Mouse (Mus musculus): ENCODE results near the gene Olfr693. TPM values are rescaled to one million over a fixed set of nuclear protein-coding genes. Genes with fewer than 3 reads are reported as not detected.
"Not testable (repeated sequence)": the region's sequence is repeated elsewhere in the genome, so short reads cannot be mapped to it uniquely, and the experiment has no call there.

Olfr693 gene
- polyA plus RNA-seq (2015; fragmentation: Nextera tagmentation; extraction: Ambion mirVana): not detected in 2 replicates

DNA sequence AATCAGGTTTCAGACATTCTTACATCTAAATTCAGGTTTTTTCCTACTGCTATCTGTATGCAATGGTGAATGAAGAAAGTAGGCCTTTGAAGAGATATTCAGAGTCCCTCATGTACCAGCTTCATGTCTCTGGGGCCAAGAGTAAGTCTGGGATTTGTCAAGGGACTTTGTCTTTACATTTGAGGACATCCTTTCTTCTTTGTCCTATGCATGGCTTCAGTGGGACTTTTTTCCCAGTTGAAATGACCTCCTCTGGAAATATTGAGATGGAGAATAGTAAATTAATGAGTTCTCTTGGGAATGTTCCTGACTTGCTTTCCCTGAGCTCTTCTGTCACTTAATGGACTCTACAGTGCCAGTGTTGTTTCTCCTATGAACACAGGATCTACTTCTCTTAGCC is at the start of gene Olfr693:
TSS of gene Olfr693 (minus strand) at position 101 of the 400 bp plus-strand sequence.
- Histone ChIP-seq H3K36me3 (no peaks in the 10 kb centered on the region), H3K27ac (no peak within 1 kb of the TSS), H3K4me3 (replicated peaks) (no peak within 1 kb of the TSS), H3K4me1 (replicated peaks) (no peaks in the 10 kb centered on the region), H3K4me2 (replicated peaks) (no peak within 1 kb of the TSS), H3K9me3 (no peaks in the 10 kb centered on the region), H3K9ac (replicated peaks) (no peak within 1 kb of the TSS), H3K27me3 (no peaks in the 10 kb centered on the region)
- ATAC-seq: no peak

DNA sequence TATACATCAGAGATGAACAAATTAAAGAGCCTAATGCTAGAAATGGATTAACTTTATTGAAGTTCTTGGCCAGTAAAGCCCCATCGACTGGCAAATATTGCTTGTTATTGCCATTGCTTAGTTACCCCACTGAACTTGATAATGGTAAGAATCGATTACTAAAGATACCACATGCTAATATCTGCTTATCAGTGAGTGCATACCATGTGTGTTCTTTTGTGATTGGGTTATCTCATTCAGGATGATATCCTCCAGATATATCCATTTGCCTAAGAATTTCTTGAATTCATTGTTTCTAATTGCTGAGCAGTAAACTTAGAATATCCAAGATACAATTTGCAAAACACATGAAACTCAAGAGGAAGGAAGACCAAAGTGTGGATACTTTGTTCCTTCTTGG is 45.3 kb upstream of the Olfr693 start:
- not testable (repeated sequence) for H3K9ac ChIP-seq (replicated peaks); ATAC-seq; H3K4me3 ChIP-seq (replicated peaks); H3K4me1 ChIP-seq (replicated peaks); H3K27ac ChIP-seq; H3K27me3 ChIP-seq; H3K9me3 ChIP-seq; H3K36me3 ChIP-seq; H3K4me2 ChIP-seq (replicated peaks)
- 89% methylated on average over 2 of the region's 2 CpGs for WGBS

DNA sequence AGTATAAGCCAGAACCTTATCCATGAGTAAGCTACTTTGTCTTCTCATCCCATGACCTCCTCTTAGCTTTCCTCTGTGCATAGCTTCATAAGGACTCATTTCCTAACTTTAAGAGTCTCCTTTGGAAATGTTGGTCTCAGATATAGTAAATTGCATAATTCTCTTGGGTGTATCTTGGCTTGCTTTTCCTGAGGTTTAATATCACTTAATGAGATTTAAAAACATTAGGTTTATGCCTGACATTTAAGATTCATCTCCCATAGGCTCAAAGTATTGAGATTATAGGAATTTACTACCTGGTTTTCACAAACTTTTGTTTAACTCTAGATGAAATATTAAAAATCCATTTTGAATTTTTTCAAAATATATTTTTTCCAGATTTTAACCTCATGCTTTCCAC is 35.9 kb upstream of the Olfr693 start, which contains the start of gene Olfr695:
TSS of gene Olfr695 (minus strand) at position 101 of the 400 bp plus-strand sequence.
- Histone ChIP-seq H3K4me3 (replicated peaks) (no peak within 1 kb of the TSS), H3K9ac (replicated peaks) (no peak within 1 kb of the TSS), H3K9me3 (no peaks in the 10 kb centered on the region), H3K27ac (no peak within 1 kb of the TSS), H3K27me3 (no peaks in the 10 kb centered on the region), H3K4me2 (replicated peaks) (no peak within 1 kb of the TSS), H3K4me1 (replicated peaks) (no peaks in the 10 kb centered on the region), H3K36me3 (no peaks in the 10 kb centered on the region)
- no peak for ATAC-seq

DNA sequence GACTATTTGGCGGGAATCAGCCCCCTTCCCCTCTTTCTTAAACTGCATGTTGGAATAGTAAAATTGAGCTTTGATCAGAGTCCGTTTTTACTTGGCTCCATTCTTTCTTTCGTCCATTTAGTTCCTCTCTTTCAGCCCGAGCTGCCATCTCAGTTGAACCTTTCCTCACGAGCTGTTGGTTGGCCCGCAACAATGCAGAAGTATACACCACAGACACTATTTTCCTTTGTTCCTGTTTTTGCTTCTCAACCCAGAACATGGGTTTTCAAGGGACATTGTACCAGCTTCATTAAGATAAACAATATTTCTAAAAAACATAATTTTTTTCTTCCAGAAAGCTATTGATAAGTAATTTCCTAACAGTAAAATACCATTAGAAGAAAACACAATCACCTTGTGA is 31.1 kb upstream of the Olfr693 start:
- Histone ChIP-seq H3K4me1 (replicated peaks) (no peaks in the 10 kb centered on the region), H3K27me3 (no peaks in the 10 kb centered on the region), H3K4me2 (replicated peaks) (no peak overlapping the region), H3K9me3 (no peaks in the 10 kb centered on the region), H3K36me3 (no peaks in the 10 kb centered on the region), H3K9ac (replicated peaks) (no peak overlapping the region), H3K27ac (no peak overlapping the region), H3K4me3 (replicated peaks) (no peak overlapping the region)
- ATAC-seq: no peak
- 88% methylated on average over 6 of the region's 6 CpGs for WGBS

DNA sequence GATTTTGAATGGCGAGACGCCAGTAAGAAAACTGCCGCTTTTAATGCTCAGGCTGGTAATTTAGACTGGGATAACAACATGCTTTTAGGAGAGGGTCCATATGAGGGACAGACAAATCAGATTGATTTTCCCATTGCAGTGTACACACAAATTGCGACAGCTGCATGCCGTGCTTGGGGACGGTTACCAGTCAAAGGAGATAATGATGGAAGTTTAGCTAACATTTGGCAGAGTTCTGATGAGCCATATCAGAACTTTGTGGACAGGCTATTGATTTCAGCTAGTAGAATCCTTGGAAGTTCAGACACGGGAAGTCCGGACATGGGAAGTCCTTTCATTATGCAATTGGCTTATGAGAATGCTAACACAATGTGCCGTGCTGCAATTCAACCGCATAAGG is 27.3 kb upstream of the Olfr693 start:
- H3K4me2 ChIP-seq (replicated peaks); H3K36me3 ChIP-seq; H3K4me1 ChIP-seq (replicated peaks); H3K4me3 ChIP-seq (replicated peaks); H3K27ac ChIP-seq; ATAC-seq; H3K9ac ChIP-seq (replicated peaks); H3K9me3 ChIP-seq; H3K27me3 ChIP-seq: not testable (repeated sequence)
- 82% methylated on average over 10 of the region's 10 CpGs for WGBS

DNA sequence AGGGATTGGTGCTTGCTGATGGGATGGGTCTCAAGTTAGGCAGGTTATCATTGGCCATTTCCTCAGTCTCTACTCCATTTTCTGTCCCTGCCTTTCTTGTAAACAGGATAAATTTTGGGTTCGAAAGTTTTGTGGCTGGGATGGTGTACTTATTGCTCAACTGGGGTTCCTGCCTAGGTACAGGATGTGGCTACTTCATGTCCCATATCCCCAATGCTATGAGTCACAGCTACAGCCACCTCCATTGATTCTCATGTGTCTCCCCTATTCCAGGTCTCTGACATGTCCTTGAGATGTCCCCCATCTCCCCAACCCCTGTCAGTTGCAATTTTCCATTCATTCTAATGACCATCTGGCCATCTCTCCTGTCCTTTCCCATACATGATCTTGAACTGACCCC is 16.5 kb upstream of the Olfr693 start:
- Histone ChIP-seq H3K9me3 (0 out of 2 replicates have a peak, but pooled peaks cover 4% of the 10 kb centered on the region), H3K27me3 (no peaks in the 10 kb centered on the region), H3K27ac (no peak overlapping the region), H3K36me3 (no peaks in the 10 kb centered on the region), H3K4me3 (replicated peaks) (no peak overlapping the region), H3K9ac (replicated peaks) (no peak overlapping the region), H3K4me2 (replicated peaks) (no peak overlapping the region), H3K4me1 (replicated peaks) (no peaks in the 10 kb centered on the region)
- ATAC-seq: no peak
- whole genome bisulfite sequencing: 78% methylated on average over 1 of the region's 1 CpGs

DNA sequence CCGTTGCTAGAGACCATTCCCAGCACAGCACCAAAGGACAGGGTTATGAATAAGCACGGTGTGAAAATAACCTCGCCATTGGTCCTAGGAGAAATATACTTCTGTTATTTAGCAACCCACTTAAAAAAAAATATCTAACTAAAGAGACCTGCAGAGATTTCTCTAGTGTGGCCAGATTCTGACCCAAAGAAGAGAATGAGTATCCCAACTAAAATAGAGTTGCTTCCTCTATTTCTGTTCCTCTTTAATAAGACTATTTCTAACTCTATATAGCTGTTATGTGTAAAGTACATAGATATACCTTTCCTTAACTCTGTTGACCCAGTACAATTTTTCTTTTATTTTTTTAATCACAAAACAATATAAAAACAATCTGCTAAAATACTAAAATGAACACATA is 12.6 kb upstream of the Olfr693 start:
- H3K4me2 ChIP-seq (replicated peaks): no peak overlapping the region
- ATAC-seq: no peak
- H3K9ac ChIP-seq (replicated peaks): no peak overlapping the region
- no peaks in the 10 kb centered on the region for H3K36me3 ChIP-seq
- no peaks in the 10 kb centered on the region for H3K27me3 ChIP-seq
- no peak overlapping the region for H3K4me3 ChIP-seq (replicated peaks)
- 0 out of 2 replicates have a peak, but pooled peaks cover 4% of the 10 kb centered on the region for H3K9me3 ChIP-seq
- WGBS: 96% methylated on average over 3 of the region's 3 CpGs
- H3K27ac ChIP-seq: no peak overlapping the region
- H3K4me1 ChIP-seq (replicated peaks): no peaks in the 10 kb centered on the region

DNA sequence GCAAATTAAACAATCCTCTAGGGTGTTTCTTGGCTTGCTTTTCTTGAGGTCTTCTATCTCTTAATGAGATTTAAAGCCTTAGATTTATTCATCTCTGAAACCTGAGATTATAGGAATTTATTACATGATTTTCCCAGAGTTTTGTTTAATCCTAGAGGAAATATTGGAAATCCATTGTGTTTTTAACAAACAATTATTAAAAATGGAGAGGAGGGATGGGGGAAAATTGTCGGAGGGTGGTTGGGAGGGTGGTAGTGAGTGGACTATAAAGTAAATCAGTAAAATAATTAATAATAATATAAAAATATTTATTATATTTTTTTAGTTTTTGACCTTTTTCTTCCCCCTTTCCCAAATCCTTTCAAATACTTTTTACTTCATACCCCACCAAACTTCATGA is 11.3 kb upstream of the Olfr693 start, which contains the start of gene Olfr694:
TSS of gene Olfr694 (minus strand) at position 101 of the 400 bp plus-strand sequence.
- Histone ChIP-seq H3K27ac (no peak within 1 kb of the TSS), H3K4me2 (replicated peaks) (no peak within 1 kb of the TSS), H3K27me3 (no peaks in the 10 kb centered on the region), H3K36me3 (no peaks in the 10 kb centered on the region), H3K9me3 (0 out of 2 replicates have a peak, but pooled peaks cover 2% of the 10 kb centered on the region), H3K9ac (replicated peaks) (no peak within 1 kb of the TSS), H3K4me1 (replicated peaks) (no peaks in the 10 kb centered on the region), H3K4me3 (replicated peaks) (no peak within 1 kb of the TSS)
- WGBS: 90% methylated on average over 1 of the region's 1 CpGs
- ATAC-seq: no peak

DNA sequence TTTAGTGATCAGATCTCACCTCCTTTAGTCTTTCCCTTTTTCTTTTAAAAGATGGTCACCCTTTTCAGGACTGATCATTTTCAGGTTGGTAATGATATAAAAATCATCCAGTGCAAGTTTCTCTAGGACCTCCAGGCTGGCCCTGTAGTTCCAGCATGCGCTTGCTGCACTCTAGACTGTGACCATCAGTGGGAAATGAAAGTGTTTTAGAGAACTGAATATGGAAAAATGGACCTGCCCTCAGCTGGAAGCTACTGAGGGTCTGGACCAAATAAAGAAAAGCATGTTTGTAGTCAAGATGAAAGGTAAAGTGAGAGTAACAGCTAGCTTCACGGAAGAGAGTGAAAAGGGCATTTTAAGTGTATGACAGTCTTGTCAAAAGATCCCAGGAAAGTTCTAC is 5.0 kb upstream of the Olfr693 start:
- 94% methylated on average over 2 of the region's 2 CpGs for WGBS
- H3K4me1 ChIP-seq (replicated peaks): no peaks in the 10 kb centered on the region
- no peaks in the 10 kb centered on the region for H3K9me3 ChIP-seq
- no peak for ATAC-seq
- H3K27ac ChIP-seq: no peak overlapping the region
- H3K36me3 ChIP-seq: no peaks in the 10 kb centered on the region
- no peak overlapping the region for H3K9ac ChIP-seq (replicated peaks)
- H3K4me2 ChIP-seq (replicated peaks): no peak overlapping the region
- no peaks in the 10 kb centered on the region for H3K27me3 ChIP-seq
- H3K4me3 ChIP-seq (replicated peaks): no peak overlapping the region

DNA sequence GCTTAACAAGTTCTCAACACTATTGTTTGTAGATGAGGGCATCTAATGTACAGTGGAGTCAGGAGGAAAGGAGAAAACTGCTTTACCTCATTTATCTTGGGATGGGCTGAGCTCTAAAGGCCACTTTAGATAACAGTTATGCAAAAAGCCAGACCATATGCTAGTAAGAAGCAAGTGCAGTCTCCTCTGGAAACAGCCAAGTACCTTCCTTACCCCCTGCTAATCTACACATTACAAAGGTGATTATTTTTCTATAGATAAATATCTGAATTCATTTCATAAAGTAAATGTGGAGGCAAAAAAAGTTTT is 28.1 kb downstream of the Olfr693 start:
- no peaks in the 10 kb centered on the region for H3K4me1 ChIP-seq (replicated peaks)
- no peak overlapping the region for H3K27ac ChIP-seq
- ATAC-seq: no peak
- no peaks in the 10 kb centered on the region for H3K36me3 ChIP-seq
- H3K9ac ChIP-seq (replicated peaks): no peak overlapping the region
- peaks cover 5% of the 10 kb centered on the region; the same call in 1 of the 2 replicates for H3K9me3 ChIP-seq
- no peak overlapping the region for H3K4me2 ChIP-seq (replicated peaks)
- no peaks in the 10 kb centered on the region for H3K27me3 ChIP-seq
- H3K4me3 ChIP-seq (replicated peaks): no peak overlapping the region

DNA sequence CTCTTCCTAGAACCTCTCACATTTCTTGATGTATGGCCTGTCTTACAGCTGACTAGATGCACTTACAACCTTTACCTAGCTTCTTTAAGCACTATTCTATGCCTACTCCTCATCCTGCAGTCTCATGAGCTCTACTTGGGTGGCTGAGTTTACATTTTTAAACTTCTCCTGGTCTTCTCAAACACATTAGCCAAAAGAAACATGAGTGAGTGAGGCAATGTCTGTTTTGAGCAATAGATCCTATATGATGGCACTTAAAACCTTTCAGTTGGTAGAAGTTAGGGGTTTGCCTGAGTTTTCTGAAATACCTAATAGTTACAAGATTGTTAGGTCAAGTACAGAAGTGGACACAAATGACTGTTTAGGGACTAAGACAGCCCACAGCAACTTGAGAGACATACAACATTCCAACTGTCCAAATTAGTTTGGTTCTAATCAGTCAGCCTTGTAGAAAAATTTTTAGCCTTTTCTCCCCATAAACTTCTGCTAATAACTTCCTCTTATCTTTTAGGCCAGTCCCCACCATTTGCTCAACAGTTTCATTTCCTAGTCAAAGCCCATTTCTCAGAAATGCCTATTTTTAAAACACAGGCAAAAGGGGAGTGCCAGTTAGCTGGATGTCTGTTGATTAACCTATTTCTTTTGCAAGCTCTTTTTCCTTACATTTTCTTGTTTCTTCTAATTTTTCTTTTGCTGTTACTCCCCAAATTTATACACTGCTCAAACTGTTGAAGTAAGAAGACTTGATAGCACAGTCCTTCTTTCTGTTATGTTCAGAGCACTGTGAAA is 28.6 kb downstream of the Olfr693 start:
- Histone ChIP-seq H3K36me3 (no peaks in the 10 kb centered on the region), H3K4me3 (replicated peaks) (no peak overlapping the region), H3K9me3 (peaks cover 3% of the 10 kb centered on the region; the same call in 1 of the 2 replicates), H3K4me2 (replicated peaks) (no peak overlapping the region), H3K27ac (no peak overlapping the region), H3K27me3 (no peaks in the 10 kb centered on the region), H3K4me1 (replicated peaks) (no peaks in the 10 kb centered on the region), H3K9ac (replicated peaks) (no peak overlapping the region)
- no peak for ATAC-seq

DNA sequence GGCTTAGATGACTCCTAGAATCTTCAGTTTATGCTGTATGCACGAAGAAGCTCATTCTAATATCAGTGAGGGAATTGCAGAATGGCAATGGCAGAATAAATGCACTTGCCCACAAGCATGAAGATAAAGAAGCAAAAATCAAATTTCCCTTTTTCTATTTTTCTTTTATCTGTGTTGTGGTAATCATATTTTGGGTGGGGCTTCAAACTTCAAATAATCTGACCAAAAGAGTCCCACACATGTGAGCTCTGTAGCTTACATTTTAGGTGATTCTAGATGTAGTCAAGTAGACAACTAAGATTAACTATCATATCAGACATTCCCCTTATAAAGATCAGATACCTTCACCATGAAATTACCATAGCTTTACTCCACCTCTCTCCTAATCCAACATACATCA is 30.6 kb downstream of the Olfr693 start:
- no peaks in the 10 kb centered on the region for H3K36me3 ChIP-seq
- no peaks in the 10 kb centered on the region for H3K9me3 ChIP-seq
- H3K9ac ChIP-seq (replicated peaks): no peak overlapping the region
- H3K4me3 ChIP-seq (replicated peaks): no peak overlapping the region
- no peaks in the 10 kb centered on the region for H3K4me1 ChIP-seq (replicated peaks)
- no peak overlapping the region for H3K27ac ChIP-seq
- H3K27me3 ChIP-seq: no peaks in the 10 kb centered on the region
- no peak for ATAC-seq
- no peak overlapping the region for H3K4me2 ChIP-seq (replicated peaks)
- WGBS: 65% methylated on average over 1 of the region's 1 CpGs

DNA sequence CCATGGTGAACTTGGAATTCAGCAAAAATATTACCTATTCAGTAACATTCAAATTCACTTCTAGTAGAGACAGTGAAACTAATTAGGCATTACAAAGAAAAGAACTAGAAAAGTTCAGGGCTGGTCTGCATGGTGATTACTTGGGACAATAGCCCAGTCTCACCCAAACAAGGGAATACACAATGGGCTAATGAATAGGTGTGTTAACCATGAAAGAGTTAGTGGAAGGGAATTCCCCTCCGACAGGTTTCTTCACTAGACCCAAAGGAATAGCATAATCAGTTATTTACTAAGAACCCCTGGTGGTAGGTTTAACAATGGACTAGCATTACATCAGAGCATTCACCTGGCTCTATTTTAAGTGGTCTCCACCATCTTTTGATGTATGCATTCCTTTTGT is 35.1 kb downstream of the Olfr693 start:
- H3K4me1 ChIP-seq (replicated peaks): no peaks in the 10 kb centered on the region
- no peaks in the 10 kb centered on the region for H3K36me3 ChIP-seq
- 66% methylated on average over 1 of the region's 1 CpGs for WGBS
- H3K27me3 ChIP-seq: no peaks in the 10 kb centered on the region
- H3K4me2 ChIP-seq (replicated peaks): no peak overlapping the region
- no peak overlapping the region for H3K4me3 ChIP-seq (replicated peaks)
- H3K9ac ChIP-seq (replicated peaks): no peak overlapping the region
- ATAC-seq: no peak
- H3K9me3 ChIP-seq: no peaks in the 10 kb centered on the region
- no peak overlapping the region for H3K27ac ChIP-seq
